Mouse (Mus musculus): ENCODE measurements around the gene Cers3.

Gene Cers3

GRCm38 (mm10) chr7:66779944-66780942 lies 36.9 kb downstream of the Cers3 start:
- DNase-seq (ENCODE audit: low spot score), result no peak

GRCm38 (mm10) chr7:66786476-66786875 lies 43.2 kb downstream of the Cers3 start:
- DNase-seq (ENCODE audit: low spot score), result no peak

- DNase-seq (ENCODE audit: low spot score), result no peak
Observed at GRCm38 (mm10) chr7:66787816-66788215, 44.5 kb downstream of the Cers3 start.

GRCm38 (mm10) chr7:66789860-66790748 lies 46.8 kb downstream of the Cers3 start:
- DNase-seq (ENCODE audit: low spot score), result no peak

- no peak for DNase-seq (ENCODE audit: low spot score)
Observed at GRCm38 (mm10) chr7:66791022-66791421, 47.7 kb downstream of the Cers3 start.

GRCm38 (mm10) chr7:66796909-66797308 lies 53.6 kb downstream of the Cers3 start:
- no peak for DNase-seq (ENCODE audit: low spot score)

- DNase-seq (ENCODE audit: low spot score), result no peak
Observed at GRCm38 (mm10) chr7:66797345-66797744, 54.0 kb downstream of the Cers3 start.

- DNase-seq (ENCODE audit: low spot score), result no peak
Observed at GRCm38 (mm10) chr7:66798826-66799225, 55.5 kb downstream of the Cers3 start.

- DNase-seq (ENCODE audit: low spot score), result no peak
Observed at GRCm38 (mm10) chr7:66800784-66801183, 57.5 kb downstream of the Cers3 start.

GRCm38 (mm10) chr7:66801785-66802184 lies 58.5 kb downstream of the Cers3 start:
- no peak for DNase-seq (ENCODE audit: low spot score)

- DNase-seq (ENCODE audit: low spot score), result no peak
Observed at GRCm38 (mm10) chr7:66803798-66804197, 60.5 kb downstream of the Cers3 start.

GRCm38 (mm10) chr7:66806801-66807200 lies 63.5 kb downstream of the Cers3 start:
- DNase-seq (ENCODE audit: low spot score), result no peak

GRCm38 (mm10) chr7:66810436-66810835 lies 67.1 kb downstream of the Cers3 start:
- no peak for DNase-seq (ENCODE audit: low spot score)

GRCm38 (mm10) chr7:66811294-66811693 lies 68.0 kb downstream of the Cers3 start:
- DNase-seq (ENCODE audit: low spot score), result no peak

GRCm38 (mm10) chr7:66812289-66812688 lies 69.0 kb downstream of the Cers3 start:
- DNase-seq (ENCODE audit: low spot score), result no peak

GRCm38 (mm10) chr7:66812737-66813136 lies 69.4 kb downstream of the Cers3 start:
- no peak for DNase-seq (ENCODE audit: low spot score)

- no peak for DNase-seq (ENCODE audit: low spot score)
Observed at GRCm38 (mm10) chr7:66813172-66813571, 69.9 kb downstream of the Cers3 start.

- no peak for DNase-seq (ENCODE audit: low spot score)
Observed at GRCm38 (mm10) chr7:66815526-66815925, 72.2 kb downstream of the Cers3 start.

GRCm38 (mm10) chr7:66820034-66820433 lies 76.7 kb downstream of the Cers3 start:
- DNase-seq (ENCODE audit: low spot score), result no peak

GRCm38 (mm10) chr7:66830803-66831202 lies 87.5 kb downstream of the Cers3 start:
- DNase-seq (ENCODE audit: low spot score), result no peak

GRCm38 (mm10) chr7:66831295-66831694 lies 88.0 kb downstream of the Cers3 start:
- DNase-seq (ENCODE audit: low spot score), result no peak

GRCm38 (mm10) chr7:66839463-66840007 lies 96.2 kb downstream of the Cers3 start, which contains the start of gene Adamts17:
Adamts17 (plus strand) TSS chr7:66839735.
- DNase-seq (ENCODE audit: low spot score), result peak; percentile 86

Measured in layer of hippocampus, adult 9-10 months (tissue).